Mouse (Mus musculus): ENCODE results near the gene Cnnm2. TPM values are rescaled to one million over a fixed set of nuclear protein-coding genes. Genes with fewer than 3 reads are reported as not detected.
A peak's percentile ranks its signal among the peaks of the same experiment; 100 is the strongest.

Cnnm2 gene
- polyA plus RNA-seq, 1 experiment from 2014 or later = 3.8 TPM

DNA sequence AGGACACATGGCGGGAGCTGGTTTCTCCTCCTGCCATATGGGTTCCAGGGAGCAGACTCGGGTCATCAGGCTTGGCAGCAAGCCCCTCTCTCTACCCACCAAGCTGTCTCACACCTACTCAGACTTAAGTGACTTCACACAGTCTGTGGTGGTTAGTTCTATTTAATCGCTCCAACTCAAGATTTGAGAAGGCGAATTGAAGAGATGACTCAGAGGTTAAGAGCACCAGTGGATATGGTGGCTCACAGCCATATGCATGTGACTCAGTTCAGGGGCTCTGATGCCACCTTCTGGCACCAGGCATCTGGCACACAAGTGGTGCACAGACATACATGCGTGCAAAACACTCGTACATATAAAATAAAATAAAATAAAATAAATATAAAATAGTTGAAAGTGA is 43.4 kb downstream of the Cnnm2 start:
- no peak overlapping the region for H3K27ac ChIP-seq (ENCODE audit: low read depth)
- peak; percentile 22; the same call in 1 of the 2 replicates for TF ChIP-seq CTCF (IDR thresholded peaks at IDR 0.05; ENCODE audit: low read depth)
- no peak for DNase-seq
- no peak overlapping the region for H3K4me2 ChIP-seq
- no peak overlapping the region for H3K4me3 ChIP-seq (ENCODE audit: low read depth, low read length)
- 80% methylated on average over 6 of the region's 6 CpGs for WGBS
- H3K4me1 ChIP-seq (ENCODE audit: insufficient read depth) = no peaks in the 10 kb centered on the region
- no peak for ATAC-seq (ENCODE audit: insufficient read depth)
- no peaks in the 10 kb centered on the region for H3K36me3 ChIP-seq (ENCODE audit: insufficient read depth)
- no peaks in the 10 kb centered on the region for H3K27me3 ChIP-seq (ENCODE audit: insufficient read depth, low read length)
- H3K9me3 ChIP-seq (ENCODE audit: low read depth, low read length) = no peaks in the 10 kb centered on the region
- H3K9ac ChIP-seq = no peak overlapping the region

DNA sequence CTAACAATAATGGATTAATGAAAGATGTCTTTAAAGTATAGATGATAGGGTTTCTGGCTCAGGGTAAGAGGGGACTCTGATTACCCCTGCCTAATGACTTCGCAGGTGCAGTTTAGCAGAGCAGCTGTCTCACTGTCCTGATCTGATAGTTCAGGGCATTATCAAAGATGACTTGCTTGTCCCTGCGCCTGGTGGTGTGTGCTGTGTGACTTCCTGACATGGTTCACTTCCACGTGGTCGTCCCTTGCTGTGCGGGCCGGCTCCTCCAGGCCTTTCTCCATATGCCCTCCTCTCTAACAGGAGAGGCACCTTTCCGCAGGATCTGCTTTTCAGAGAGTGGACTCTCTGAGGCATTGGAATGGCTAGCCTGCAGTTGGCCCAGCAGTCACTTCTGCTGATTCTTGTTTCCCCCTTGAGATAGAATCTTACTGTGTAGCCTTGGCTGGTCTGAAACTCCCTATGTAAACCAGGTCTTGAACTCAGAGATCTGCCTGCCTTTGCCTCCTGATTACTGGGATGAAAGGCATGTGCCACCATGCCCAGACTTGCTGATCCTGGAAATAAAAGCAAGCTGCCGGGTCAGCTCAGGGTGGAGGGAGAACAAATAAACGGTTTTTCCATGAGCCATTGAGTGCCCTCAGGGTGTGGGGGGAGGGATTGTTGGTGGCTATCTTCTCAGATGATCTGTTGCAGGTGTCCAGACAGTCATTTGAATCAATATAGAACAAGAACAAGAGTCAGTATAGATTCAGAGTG is 44.7 kb downstream of the Cnnm2 start:
- TF ChIP-seq CTCF (IDR thresholded peaks at IDR 0.05; ENCODE audit: low read depth) = no peak
- no peaks in the 10 kb centered on the region for H3K36me3 ChIP-seq (ENCODE audit: insufficient read depth)
- no peaks in the 10 kb centered on the region for H3K4me1 ChIP-seq (ENCODE audit: insufficient read depth)
- no peak for ATAC-seq (ENCODE audit: insufficient read depth)
- no peak overlapping the region for H3K4me3 ChIP-seq (ENCODE audit: low read depth, low read length)
- no peak for DNase-seq
- WGBS = 60% methylated on average over 9 of the region's 9 CpGs
- no peaks in the 10 kb centered on the region for H3K9me3 ChIP-seq (ENCODE audit: low read depth, low read length)
- H3K27me3 ChIP-seq (ENCODE audit: insufficient read depth, low read length) = no peaks in the 10 kb centered on the region
- H3K27ac ChIP-seq (ENCODE audit: low read depth) = no peak overlapping the region
- no peak overlapping the region for H3K4me2 ChIP-seq
- no peak overlapping the region for H3K9ac ChIP-seq

DNA sequence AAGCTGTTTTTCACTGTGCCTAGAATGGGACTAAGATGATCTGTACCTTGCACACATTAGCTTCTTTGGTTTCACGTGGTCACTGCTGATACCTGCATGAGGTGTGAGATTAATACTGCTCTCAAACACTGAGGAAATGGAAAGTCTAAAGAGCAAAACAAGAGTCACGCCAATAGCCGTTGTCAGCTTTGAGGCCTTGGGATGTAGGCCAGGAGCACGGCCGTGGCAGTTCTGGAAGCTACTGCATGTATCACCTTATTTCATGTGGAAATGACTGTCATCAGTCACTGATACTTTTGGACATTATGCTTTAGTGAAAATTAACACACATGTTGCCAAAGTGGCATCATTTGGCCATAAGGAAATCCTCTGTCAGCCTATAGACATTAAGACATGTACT is 46.9 kb downstream of the Cnnm2 start:
- Histone ChIP-seq H3K9ac (no peak overlapping the region), H3K36me3 (ENCODE audit: insufficient read depth) (no peaks in the 10 kb centered on the region), H3K27me3 (ENCODE audit: insufficient read depth, low read length) (no peaks in the 10 kb centered on the region), H3K4me1 (ENCODE audit: insufficient read depth) (no peaks in the 10 kb centered on the region), H3K27ac (ENCODE audit: low read depth) (no peak overlapping the region), H3K4me3 (ENCODE audit: low read depth, low read length) (no peak overlapping the region), H3K9me3 (ENCODE audit: low read depth, low read length) (no peaks in the 10 kb centered on the region), H3K4me2 (no peak overlapping the region)
- WGBS = 88% methylated on average over 5 of the region's 5 CpGs
- no peak for TF ChIP-seq CTCF (IDR thresholded peaks at IDR 0.05; ENCODE audit: low read depth)
- DNase-seq (no peak), ATAC-seq (ENCODE audit: insufficient read depth) (no peak)

- no peak for DNase-seq
- no peak overlapping the region for H3K27ac ChIP-seq (ENCODE audit: low read depth)
- no peaks in the 10 kb centered on the region for H3K9me3 ChIP-seq (ENCODE audit: low read depth, low read length)
- H3K4me1 ChIP-seq (ENCODE audit: insufficient read depth) = no peaks in the 10 kb centered on the region
- H3K4me2 ChIP-seq = no peak overlapping the region
- no peak for TF ChIP-seq CTCF (IDR thresholded peaks at IDR 0.05; ENCODE audit: low read depth)
- no peaks in the 10 kb centered on the region for H3K27me3 ChIP-seq (ENCODE audit: insufficient read depth, low read length)
- H3K36me3 ChIP-seq (ENCODE audit: insufficient read depth) = no peaks in the 10 kb centered on the region
- WGBS = 85% methylated on average over 5 of the region's 5 CpGs
- no peak for ATAC-seq (ENCODE audit: insufficient read depth)
- H3K4me3 ChIP-seq (ENCODE audit: low read depth, low read length) = no peak overlapping the region
- no peak overlapping the region for H3K9ac ChIP-seq
Observed at GRCm38 (mm10) chr19:46809031-46809430, 47.6 kb downstream of the Cnnm2 start.

DNA sequence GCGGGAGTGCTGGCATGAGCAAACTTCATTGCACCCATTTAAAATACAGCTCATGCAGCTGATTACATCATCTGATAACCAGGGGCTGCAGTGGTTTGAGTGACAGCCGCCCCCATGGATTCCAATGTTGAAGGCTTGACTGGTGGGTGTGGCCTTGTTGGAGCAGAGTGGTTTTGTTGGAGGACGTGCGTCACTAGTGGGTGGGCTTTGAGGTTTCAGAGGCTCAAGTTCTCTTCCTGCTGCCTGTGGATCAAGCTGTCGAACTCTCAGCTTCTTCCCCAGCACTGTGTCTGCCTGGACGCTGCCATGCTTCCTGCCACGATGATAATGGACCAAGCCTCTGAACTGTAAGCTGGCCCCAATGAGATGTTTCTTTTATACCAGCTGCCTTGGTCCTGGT is 57.9 kb downstream of the Cnnm2 start:
- Histone ChIP-seq H3K4me2 (no peak overlapping the region), H3K4me3 (ENCODE audit: low read depth, low read length) (no peak overlapping the region), H3K9ac (no peak overlapping the region), H3K27ac (ENCODE audit: low read depth) (no peak overlapping the region), H3K27me3 (ENCODE audit: insufficient read depth, low read length) (no peaks in the 10 kb centered on the region), H3K36me3 (ENCODE audit: insufficient read depth) (no peaks in the 10 kb centered on the region), H3K4me1 (ENCODE audit: insufficient read depth) (no peaks in the 10 kb centered on the region), H3K9me3 (ENCODE audit: low read depth, low read length) (no peaks in the 10 kb centered on the region)
- no peak for TF ChIP-seq CTCF (IDR thresholded peaks at IDR 0.05; ENCODE audit: low read depth)
- DNase-seq (peak; percentile 37), ATAC-seq (ENCODE audit: insufficient read depth) (no peak)
- 37% methylated on average over 7 of the region's 7 CpGs for WGBS

DNA sequence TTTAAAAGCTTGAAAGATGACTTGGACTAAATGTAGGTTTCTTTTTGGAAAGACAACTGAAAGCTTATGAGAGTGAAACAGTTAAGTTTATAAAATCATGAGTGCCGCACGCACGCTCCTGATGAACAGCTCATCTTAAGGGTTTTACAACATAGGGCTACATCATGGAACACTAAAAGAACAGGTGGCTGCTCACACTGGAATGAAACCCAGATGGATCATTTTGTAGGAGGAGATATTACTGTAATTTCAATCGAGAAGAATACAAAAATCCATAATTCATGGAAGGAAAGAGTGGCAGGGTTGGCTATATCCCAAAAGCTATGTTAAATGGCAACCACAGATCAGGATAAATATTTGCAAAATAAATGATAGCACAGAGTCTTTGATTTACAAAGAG is 61.1 kb downstream of the Cnnm2 start:
- no peak overlapping the region for H3K4me3 ChIP-seq (ENCODE audit: low read depth, low read length)
- H3K4me2 ChIP-seq = no peak overlapping the region
- 68% methylated on average over 4 of the region's 4 CpGs for WGBS
- H3K4me1 ChIP-seq (ENCODE audit: insufficient read depth) = no peaks in the 10 kb centered on the region
- no peaks in the 10 kb centered on the region for H3K27me3 ChIP-seq (ENCODE audit: insufficient read depth, low read length)
- DNase-seq (no peak), ATAC-seq (ENCODE audit: insufficient read depth) (no peak)
- H3K9ac ChIP-seq = no peak overlapping the region
- H3K9me3 ChIP-seq (ENCODE audit: low read depth, low read length) = no peaks in the 10 kb centered on the region
- H3K27ac ChIP-seq (ENCODE audit: low read depth) = no peak overlapping the region
- no peak for TF ChIP-seq CTCF (IDR thresholded peaks at IDR 0.05; ENCODE audit: low read depth)
- no peaks in the 10 kb centered on the region for H3K36me3 ChIP-seq (ENCODE audit: insufficient read depth)

- WGBS = 66% methylated on average over 5 of the region's 5 CpGs
- no peaks in the 10 kb centered on the region for H3K27me3 ChIP-seq (ENCODE audit: insufficient read depth, low read length)
Observed at GRCm38 (mm10) chr19:46823759-46824158, 62.4 kb downstream of the Cnnm2 start.

More at GRCm38 (mm10) chr19:46823759-46824158, 62.4 kb downstream of the Cnnm2 start:
- no peak overlapping the region for H3K27ac ChIP-seq (ENCODE audit: low read depth)
- ATAC-seq (ENCODE audit: insufficient read depth) = no peak
- no peaks in the 10 kb centered on the region for H3K9me3 ChIP-seq (ENCODE audit: low read depth, low read length)
- H3K9ac ChIP-seq = no peak overlapping the region
- DNase-seq = no peak
- H3K4me3 ChIP-seq (ENCODE audit: low read depth, low read length) = no peak overlapping the region
- H3K4me2 ChIP-seq = no peak overlapping the region
- H3K4me1 ChIP-seq (ENCODE audit: insufficient read depth) = no peaks in the 10 kb centered on the region
- H3K36me3 ChIP-seq (ENCODE audit: insufficient read depth) = no peaks in the 10 kb centered on the region
- TF ChIP-seq CTCF (IDR thresholded peaks at IDR 0.05; ENCODE audit: low read depth) = no peak
